Mouse (Mus musculus) cerebellum, adult 9-11 months (tissue): ENCODE measurements at regions not wholly inside any gene's neighbourhood (a gene's known extent, or its start where the extent isn't known, plus 50 kb on each side); places are given as distances from the start of the nearest gene placed in this dataset.
"Not testable (repeated sequence)": the region's sequence is repeated elsewhere in the genome, so short reads cannot be mapped to it uniquely, and the experiment has no call there.

Experiments used
- DNase-seq: peaks from one replicate; pipeline ENCODE4 v3.0.0; 2022

- DNase-seq = no peak
Observed at GRCm38 (mm10) chr3:117265790-117266189, 94.9 kb downstream of the Plppr4 start.

- DNase-seq = no peak
Observed at GRCm38 (mm10) chr3:117247833-117248232, 112.8 kb downstream of the Plppr4 start.

GRCm38 (mm10) chr3:117241810-117242209 lies 118.9 kb downstream of the Plppr4 start:
- DNase-seq = no peak

- DNase-seq = no peak
Observed at GRCm38 (mm10) chr3:117226616-117227015, 134.1 kb downstream of the Plppr4 start.

- no peak for DNase-seq
Observed at GRCm38 (mm10) chr3:117225041-117225440, 135.6 kb downstream of the Plppr4 start.

GRCm38 (mm10) chr3:117217952-117218351 lies 142.7 kb downstream of the Plppr4 start:
- DNase-seq = no peak

- DNase-seq = no peak
Observed at GRCm38 (mm10) chr3:117191903-117192302, 168.8 kb downstream of the Plppr4 start.

- no peak for DNase-seq
Observed at GRCm38 (mm10) chr3:117188782-117189500, 171.7 kb downstream of the Plppr4 start.

GRCm38 (mm10) chr3:117183654-117184184 lies 177.0 kb downstream of the Plppr4 start:
- no peak for DNase-seq

GRCm38 (mm10) chr3:117169740-117170139 lies 190.9 kb downstream of the Plppr4 start:
- no peak for DNase-seq

GRCm38 (mm10) chr3:117163046-117163445 lies 194.3 kb upstream of the Palmd start:
- DNase-seq = no peak

- not testable (repeated sequence) for DNase-seq
Observed at GRCm38 (mm10) chr3:117160689-117161088, 191.9 kb upstream of the Palmd start.

GRCm38 (mm10) chr3:117155274-117155673 lies 186.5 kb upstream of the Palmd start:
- DNase-seq = no peak

GRCm38 (mm10) chr3:117153011-117153473 lies 184.3 kb upstream of the Palmd start:
- no peak for DNase-seq

- no peak for DNase-seq
Observed at GRCm38 (mm10) chr3:117152414-117152813, 183.6 kb upstream of the Palmd start.

- DNase-seq = no peak
Observed at GRCm38 (mm10) chr3:117147414-117147813, 178.6 kb upstream of the Palmd start.

- no peak for DNase-seq
Observed at GRCm38 (mm10) chr3:117139835-117140234, 171.0 kb upstream of the Palmd start.

GRCm38 (mm10) chr3:117138720-117139119 lies 169.9 kb upstream of the Palmd start:
- DNase-seq = peak; percentile 4

- DNase-seq = no peak
Observed at GRCm38 (mm10) chr3:117132897-117133296, 164.1 kb upstream of the Palmd start.

GRCm38 (mm10) chr3:117122211-117122610 lies 153.4 kb upstream of the Palmd start:
- no peak for DNase-seq

GRCm38 (mm10) chr3:117120086-117121055 lies 151.6 kb upstream of the Palmd start:
- peak; percentile 20 for DNase-seq

GRCm38 (mm10) chr3:117119576-117119975 lies 150.8 kb upstream of the Palmd start:
- no peak for DNase-seq

GRCm38 (mm10) chr3:117117838-117118237 lies 149.1 kb upstream of the Palmd start:
- DNase-seq = no peak
